10 mouse cellular contexts compared by ENCODE assay signal in the genomic region with DNA sequence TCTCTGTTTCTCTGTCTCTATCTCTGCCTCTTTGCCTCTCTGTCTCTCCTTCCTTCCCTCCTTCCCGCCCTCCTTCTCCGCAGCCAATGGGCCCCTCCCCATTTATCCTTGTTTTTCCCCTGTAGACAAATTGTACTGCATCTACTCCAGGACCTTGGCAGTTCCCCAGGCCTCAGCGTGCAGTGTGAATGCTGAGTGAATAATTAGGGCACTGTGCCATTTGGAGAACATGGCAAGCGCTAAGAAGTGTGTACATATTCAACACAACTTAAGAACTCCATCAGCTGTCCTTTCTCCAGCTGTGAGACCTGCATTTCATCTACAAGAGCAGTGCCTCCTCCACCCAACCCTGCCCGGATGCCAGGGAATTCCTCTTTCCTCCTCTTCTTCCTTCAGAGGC.
A peak's percentile ranks its signal among the peaks of the same experiment; 100 is the strongest.
DNase-seq lines count a peak whose midpoint lies in the region; ATAC-seq lines count a peak whose summit lies in the region.
"Had no signal": no experiment of that assay in that cellular context is flagged by ENCODE, and none has a peak within 500 bp of the region (broad histone marks: within the 10 kb centered on the region; RNA-seq: fewer than 3 reads in every experiment).

No protein-coding gene starts in this region.

- ATAC-seq in limb, embryonic 13.5 days (ENCODE audit: low FRiP score, low read depth): no peak

- no peak overlapping the region for H3K4me2 ChIP-seq in limb, embryonic 13.5 days (replicated peaks)
- H3K4me2 ChIP-seq: limb, embryonic 12.5 days had no signal

- WGBS in limb, embryonic 13.5 days: 81% methylated on average over 5 of the region's 5 CpGs

- peak overlapping the region; percentile 16; the same call in 1 of the 2 replicates for H3K27ac ChIP-seq in limb, embryonic 13.5 days
- H3K27ac ChIP-seq: limb, embryonic 12.5 days had no signal

- peak; percentile 52 for DNase-seq in adrenal gland, postnatal 10 days
- DNase-seq in adrenal gland, adult (ENCODE audit: inconsistent age in 2 of 2, low spot score in 1 of 2): no peak
- DNase-seq in kidney, postnatal 14 days: peak; percentile 17
- no peak for DNase-seq in kidney, adult 11 months
- peak; percentile 37 for DNase-seq in cerebellum, adult 9-11 months
- DNase-seq in MN1 (ENCODE audit: low spot score): no peak
- no peak for DNase-seq in urinary bladder, postnatal 10 days (ENCODE audit: low spot score)

- no peaks in the 10 kb centered on the region for H3K9me3 ChIP-seq in limb, embryonic 13.5 days

- no peak overlapping the region for H3K4me3 ChIP-seq in limb, embryonic 13.5 days
- H3K4me3 ChIP-seq: erythroblast, embryonic 14.5 days; limb, embryonic 12.5 days had no signal

- no peaks in the 10 kb centered on the region for H3K36me3 ChIP-seq in limb, embryonic 13.5 days
- H3K36me3 ChIP-seq: limb, embryonic 12.5 days had no signal

- H3K27me3 ChIP-seq in limb, embryonic 13.5 days: no peaks in the 10 kb centered on the region
- H3K27me3 ChIP-seq: limb, embryonic 12.5 days had no signal

- H3K9ac ChIP-seq in limb, embryonic 13.5 days: no peak overlapping the region
- H3K9ac ChIP-seq: limb, embryonic 12.5 days had no signal

- H3K4me1 ChIP-seq in limb, embryonic 13.5 days: peaks cover 21% of the 10 kb centered on the region

Comparison
In these comparisons a context has a peak if more than half of its experiments do, and no peak if none do; other contexts are left out.
1. DNase-seq: peak in adrenal gland, postnatal 10 days (single experiment), kidney, postnatal 14 days (single experiment) and cerebellum, adult 9-11 months (single experiment); none in adrenal gland, adult (0 of 2), kidney, adult 11 months (single experiment), MN1 (single experiment) and urinary bladder, postnatal 10 days (single experiment).